Mouse (Mus musculus): ENCODE results near the gene Fxyd1. TPM values are rescaled to one million over a fixed set of nuclear protein-coding genes. Genes with fewer than 3 reads are reported as not detected.
A peak's percentile ranks its signal among the peaks of the same experiment; 100 is the strongest.

The Fxyd1 gene
- polyA plus RNA-seq, 1 experiment from 2014 or later = 78.9 TPM

- WGBS = 12% methylated on average over 22 of the region's 22 CpGs
- H3K9ac ChIP-seq (ENCODE audit: low read depth, low read length) = no peak overlapping the region
- ATAC-seq = no peak
- peaks cover 47% of the 10 kb centered on the region for H3K27me3 ChIP-seq (replicated peaks; ENCODE audit: control insufficient read depth, insufficient read depth, low read length)
- peak overlapping the region; percentile 32; the same call in 1 of the 2 replicates for H3K4me2 ChIP-seq (replicated peaks; ENCODE audit: low read depth)
- H3K9me3 ChIP-seq (ENCODE audit: control insufficient read depth) = no peaks in the 10 kb centered on the region
- TF ChIP-seq CTCF (IDR thresholded peaks at IDR 0.05; ENCODE audit: low read depth) = no peak
- no peak overlapping the region; the same call in 1 of the 2 replicates for H3K4me3 ChIP-seq (ENCODE audit: low read depth, low read length)
- H3K27ac ChIP-seq (ENCODE audit: low read depth, low read length) = no peak overlapping the region
- H3K4me1 ChIP-seq (replicated peaks; ENCODE audit: control insufficient read depth, insufficient read depth, low read length) = no peaks in the 10 kb centered on the region
- no peaks in the 10 kb centered on the region for H3K36me3 ChIP-seq (ENCODE audit: control insufficient read depth, insufficient read depth)
These were observed 4.8 kb downstream of the Fxyd1 start for GRCm38 (mm10) chr7:31052251-31052635.

- WGBS = 3% methylated on average over 28 of the region's 28 CpGs
- no peak for ATAC-seq
- H3K4me3 ChIP-seq (ENCODE audit: low read depth, low read length) = peak within 1 kb of the TSS; percentile 18
- H3K27me3 ChIP-seq (replicated peaks; ENCODE audit: control insufficient read depth, insufficient read depth, low read length) = peaks cover 47% of the 10 kb centered on the region
- no peak within 1 kb of the TSS for H3K27ac ChIP-seq (ENCODE audit: low read depth, low read length)
- no peaks in the 10 kb centered on the region for H3K9me3 ChIP-seq (ENCODE audit: control insufficient read depth)
- H3K9ac ChIP-seq (ENCODE audit: low read depth, low read length) = no peak within 1 kb of the TSS
- H3K4me1 ChIP-seq (replicated peaks; ENCODE audit: control insufficient read depth, insufficient read depth, low read length) = no peaks in the 10 kb centered on the region
- 0 out of 2 replicates have a peak, but pooled peaks have one; percentile 12 for TF ChIP-seq CTCF (IDR thresholded peaks at IDR 0.05; ENCODE audit: low read depth)
- peak within 1 kb of the TSS; percentile 32 for H3K4me2 ChIP-seq (replicated peaks; ENCODE audit: low read depth)
- no peaks in the 10 kb centered on the region for H3K36me3 ChIP-seq (ENCODE audit: control insufficient read depth, insufficient read depth)
These were observed 5.5 kb downstream of the Fxyd1 start, which contains the start of gene Fxyd7 for GRCm38 (mm10) chr7:31051321-31052021. Gene Fxyd7, minus strand, starts transcription at chr7:31051467.

GRCm38 (mm10) chr7:31050921-31051320 lies 6.1 kb downstream of the Fxyd1 start:
- no peak for TF ChIP-seq CTCF (IDR thresholded peaks at IDR 0.05; ENCODE audit: low read depth)
- no peaks in the 10 kb centered on the region for H3K4me1 ChIP-seq (replicated peaks; ENCODE audit: control insufficient read depth, insufficient read depth, low read length)
- 5% methylated on average over 9 of the region's 9 CpGs for WGBS
- no peak overlapping the region for H3K27ac ChIP-seq (ENCODE audit: low read depth, low read length)
- H3K27me3 ChIP-seq (replicated peaks; ENCODE audit: control insufficient read depth, insufficient read depth, low read length) = peaks cover 47% of the 10 kb centered on the region
- ATAC-seq = no peak
- H3K9ac ChIP-seq (ENCODE audit: low read depth, low read length) = no peak overlapping the region
- no peaks in the 10 kb centered on the region for H3K9me3 ChIP-seq (ENCODE audit: control insufficient read depth)
- H3K4me2 ChIP-seq (replicated peaks; ENCODE audit: low read depth) = 0 out of 2 replicates have a peak overlapping the region, but pooled peaks have one; percentile 32
- peak overlapping the region; percentile 18; the same call in 1 of the 2 replicates for H3K4me3 ChIP-seq (ENCODE audit: low read depth, low read length)
- H3K36me3 ChIP-seq (ENCODE audit: control insufficient read depth, insufficient read depth) = no peaks in the 10 kb centered on the region

GRCm38 (mm10) chr7:31050487-31050886 lies 6.5 kb downstream of the Fxyd1 start:
- no peak for ATAC-seq
- Histone ChIP-seq H3K27me3 (replicated peaks; ENCODE audit: control insufficient read depth, insufficient read depth, low read length) (peaks cover 47% of the 10 kb centered on the region), H3K4me1 (replicated peaks; ENCODE audit: control insufficient read depth, insufficient read depth, low read length) (no peaks in the 10 kb centered on the region), H3K4me2 (replicated peaks; ENCODE audit: low read depth) (peak overlapping the region; percentile 30; the same call in 1 of the 2 replicates), H3K4me3 (ENCODE audit: low read depth, low read length) (0 out of 2 replicates have a peak overlapping the region, but pooled peaks have one; percentile 3), H3K9ac (ENCODE audit: low read depth, low read length) (no peak overlapping the region), H3K36me3 (ENCODE audit: control insufficient read depth, insufficient read depth) (no peaks in the 10 kb centered on the region), H3K27ac (ENCODE audit: low read depth, low read length) (no peak overlapping the region), H3K9me3 (ENCODE audit: control insufficient read depth) (no peaks in the 10 kb centered on the region)
- no peak for TF ChIP-seq CTCF (IDR thresholded peaks at IDR 0.05; ENCODE audit: low read depth)
- 13% methylated on average over 6 of the region's 6 CpGs for WGBS

GRCm38 (mm10) chr7:31049846-31050281 lies 7.1 kb downstream of the Fxyd1 start:
- Histone ChIP-seq H3K9ac (ENCODE audit: low read depth, low read length) (no peak overlapping the region), H3K4me3 (ENCODE audit: low read depth, low read length) (peak overlapping the region; percentile 3; the same call in 1 of the 2 replicates), H3K4me1 (replicated peaks; ENCODE audit: control insufficient read depth, insufficient read depth, low read length) (no peaks in the 10 kb centered on the region), H3K4me2 (replicated peaks; ENCODE audit: low read depth) (peak overlapping the region; percentile 30; the same call in 1 of the 2 replicates), H3K36me3 (ENCODE audit: control insufficient read depth, insufficient read depth) (no peaks in the 10 kb centered on the region), H3K27ac (ENCODE audit: low read depth, low read length) (no peak overlapping the region), H3K27me3 (replicated peaks; ENCODE audit: control insufficient read depth, insufficient read depth, low read length) (peaks cover 47% of the 10 kb centered on the region), H3K9me3 (ENCODE audit: control insufficient read depth) (no peaks in the 10 kb centered on the region)
- TF ChIP-seq CTCF (IDR thresholded peaks at IDR 0.05; ENCODE audit: low read depth) = no peak
- 4% methylated on average over 12 of the region's 15 CpGs for WGBS
- ATAC-seq = no peak

- Histone ChIP-seq H3K27ac (ENCODE audit: low read depth, low read length) (no peak overlapping the region), H3K4me1 (replicated peaks; ENCODE audit: control insufficient read depth, insufficient read depth, low read length) (no peaks in the 10 kb centered on the region), H3K36me3 (ENCODE audit: control insufficient read depth, insufficient read depth) (no peaks in the 10 kb centered on the region), H3K9me3 (ENCODE audit: control insufficient read depth) (no peaks in the 10 kb centered on the region), H3K4me3 (ENCODE audit: low read depth, low read length) (peak overlapping the region; percentile 3; the same call in 1 of the 2 replicates), H3K27me3 (replicated peaks; ENCODE audit: control insufficient read depth, insufficient read depth, low read length) (peaks cover 47% of the 10 kb centered on the region), H3K9ac (ENCODE audit: low read depth, low read length) (no peak overlapping the region), H3K4me2 (replicated peaks; ENCODE audit: low read depth) (no peak overlapping the region)
- WGBS = 19% methylated on average over 5 of the region's 5 CpGs
- no peak for ATAC-seq
- no peak for TF ChIP-seq CTCF (IDR thresholded peaks at IDR 0.05; ENCODE audit: low read depth)
These were observed 7.7 kb downstream of the Fxyd1 start for GRCm38 (mm10) chr7:31049135-31049845.
